Mouse (Mus musculus) forebrain, embryonic 14.5 days (tissue): ENCODE measurements at regions not wholly inside any gene's neighbourhood (a gene's known extent, or its start where the extent isn't known, plus 50 kb on each side); places are given as distances from the start of the nearest gene placed in this dataset.
A peak's percentile ranks its signal among the peaks of the same experiment; 100 is the strongest.

Source experiments
- ATAC-seq: fragments of 200-750 bp; cut with Nextera tagmentation; 2 replicates; pipeline ENCODE4 v1.8.0; 2017; ENCODE audit warnings: mild to moderate bottlenecking, moderate library complexity
- DNase-seq: peaks from one replicate; pipeline ENCODE4 v3.0.0-alpha.2; 2015; ENCODE audit warnings: low spot score
- H3K27ac ChIP-seq: fragments of 300-500 bp; sonication (generic); 2 replicates; pipeline ENCODE4 v1.5.1; 2014; ENCODE audit warnings: low read depth, mild to moderate bottlenecking, control low read depth, low read length, moderate library complexity
- H3K27me3 ChIP-seq: fragments of 300-500 bp; sonication (generic); replicated peaks from 2 replicates; pipeline ENCODE4 v1.6.1; 2014; ENCODE audit warnings: low read length, control low read depth, mixed read lengths; ENCODE audit not compliant: control insufficient read depth, insufficient read depth
- H3K36me3 ChIP-seq: fragments of 300-500 bp; sonication (generic); 2 replicates; pipeline ENCODE4 v1.6.1; 2014; ENCODE audit warnings: low read length, control low read depth; ENCODE audit not compliant: control insufficient read depth, insufficient read depth
- H3K4me1 ChIP-seq: fragments of 300-500 bp; sonication (generic); 2 replicates; pipeline ENCODE4 v1.6.1; 2014; ENCODE audit warnings: antibody characterized with exemption, low read length, control low read depth; ENCODE audit not compliant: control insufficient read depth, insufficient read depth
- H3K4me2 ChIP-seq: fragments of 300-500 bp; sonication (generic); 2 replicates; pipeline ENCODE4 v1.6.1; 2014; ENCODE audit warnings: mild to moderate bottlenecking, control low read depth, low read length
- H3K4me3 ChIP-seq: fragments of 300-500 bp; sonication (generic); 2 replicates; pipeline ENCODE4 v1.5.1; 2014; ENCODE audit warnings: low read depth, low read length, control low read depth
- H3K9ac ChIP-seq: fragments of 300-500 bp; sonication (generic); 2 replicates; pipeline ENCODE4 v1.6.1; 2014; ENCODE audit warnings: mild to moderate bottlenecking, low read length, control low read depth, moderate library complexity
- H3K9me3 ChIP-seq: fragments of 300-500 bp; sonication (generic); replicated peaks from 2 replicates; pipeline ENCODE4 v1.6.1; 2016; ENCODE audit warnings: low read length, control low read depth, mixed read lengths; ENCODE audit not compliant: control insufficient read depth
- WGBS: fragments of 180-500 bp; shearing (Covaris S2); extraction: QIAGEN DNeasy Blood & Tissue Kit; methylation state at CpG from one replicate; pipeline ENCODE4 v1.1.7; 2014; 5-methylcytosine and 5-hydroxymethylcytosine counted together

DNA sequence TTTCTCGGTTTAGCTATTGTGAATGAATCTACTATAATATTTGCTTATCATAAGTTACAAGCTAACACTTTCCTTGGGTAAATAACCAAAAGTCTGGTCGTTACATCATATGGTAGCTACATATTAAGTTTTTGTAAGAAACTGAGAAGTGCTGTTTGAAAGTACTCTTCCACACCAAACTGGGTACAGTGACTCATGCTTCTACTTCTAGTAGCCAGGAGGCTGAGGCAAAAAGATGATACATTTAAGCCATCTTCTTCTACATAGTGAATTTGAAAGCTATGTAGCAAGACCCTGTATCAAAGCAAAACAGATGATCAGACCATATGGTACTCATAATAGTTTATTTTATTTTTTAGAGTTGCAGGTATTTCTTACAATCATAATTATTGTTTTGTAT lies 335.8 kb upstream of the Frg1 start:
- H3K9ac ChIP-seq, result no peak overlapping the region
- no peak overlapping the region for H3K4me3 ChIP-seq
- WGBS, result 88% methylated on average over 2 of the region's 2 CpGs
- no peak overlapping the region for H3K27ac ChIP-seq
- H3K9me3 ChIP-seq, result no peaks in the 10 kb centered on the region
- no peak for ATAC-seq
- H3K27me3 ChIP-seq, result no peaks in the 10 kb centered on the region
- no peaks in the 10 kb centered on the region for H3K4me1 ChIP-seq
- DNase-seq, result no peak
- H3K4me2 ChIP-seq, result no peak overlapping the region
- H3K36me3 ChIP-seq, result no peaks in the 10 kb centered on the region

DNA sequence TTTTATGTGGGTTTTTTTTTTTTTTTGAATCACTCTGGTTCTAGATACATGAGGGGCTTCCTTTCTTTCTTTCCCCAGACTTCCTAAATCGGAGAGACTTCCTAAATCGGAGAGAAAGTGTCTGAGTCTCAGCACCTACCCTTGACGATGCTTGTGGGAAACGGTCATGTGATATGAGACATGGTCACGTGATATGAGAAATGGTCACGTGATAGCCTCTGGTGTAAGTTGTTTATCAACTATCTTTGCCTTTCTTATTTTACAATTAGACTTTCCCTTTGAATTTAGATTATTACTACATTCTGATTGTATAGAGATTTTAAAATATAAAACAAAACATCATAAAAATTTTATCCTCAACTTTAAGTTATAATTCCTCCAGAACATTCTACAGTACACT lies 330.1 kb upstream of the Frg1 start:
- DNase-seq (no peak), ATAC-seq (no peak)
- Histone ChIP-seq H3K36me3 (no peaks in the 10 kb centered on the region), H3K27ac (no peak overlapping the region), H3K4me1 (no peaks in the 10 kb centered on the region; the same call in 1 of the 2 replicates), H3K4me2 (no peak overlapping the region), H3K9me3 (no peaks in the 10 kb centered on the region), H3K9ac (no peak overlapping the region), H3K27me3 (no peaks in the 10 kb centered on the region), H3K4me3 (no peak overlapping the region)
- 91% methylated on average over 6 of the region's 6 CpGs for WGBS

DNA sequence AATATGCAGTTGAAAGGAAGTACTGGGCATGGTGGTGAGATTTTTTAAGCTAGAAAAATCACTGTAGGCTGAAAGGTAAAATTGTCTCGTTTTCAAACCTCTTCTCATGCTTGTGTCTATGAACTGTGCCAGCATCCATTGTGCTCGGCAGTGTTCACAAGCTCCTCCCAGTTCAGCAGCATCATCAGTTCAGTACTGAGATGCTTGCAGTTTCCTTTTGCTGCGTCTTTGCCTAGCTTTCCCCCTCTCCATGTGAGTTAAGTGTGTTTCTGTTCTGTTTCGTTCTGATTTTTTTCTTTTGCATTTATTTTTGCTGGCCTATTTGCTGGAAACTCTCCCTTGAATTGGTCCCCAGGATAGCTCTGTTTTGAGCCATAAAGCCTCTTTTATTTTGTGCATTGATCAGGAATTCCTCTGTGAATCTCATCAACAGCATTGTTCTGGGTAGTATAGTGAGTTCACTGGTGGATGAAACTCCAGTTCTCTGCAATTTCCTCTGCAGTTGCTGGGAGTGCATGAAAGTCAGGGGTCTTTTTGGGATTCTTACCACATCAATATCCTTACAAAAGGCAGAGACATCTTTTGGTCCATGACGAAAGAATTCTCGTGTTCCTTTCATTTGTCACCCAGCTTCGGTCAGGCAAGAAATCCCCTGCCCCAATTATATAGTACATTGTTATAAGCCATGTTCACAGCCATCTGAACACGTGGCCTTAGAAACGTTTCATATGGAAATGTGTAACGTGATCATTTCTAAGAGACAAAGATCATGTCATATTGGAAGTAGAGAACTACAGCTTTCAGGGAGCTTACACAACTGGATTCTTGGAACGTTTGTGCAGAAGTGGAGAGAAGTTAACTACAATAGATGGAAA lies 326.2 kb upstream of the Frg1 start:
- H3K27ac ChIP-seq, result no peak overlapping the region
- no peak overlapping the region for H3K9ac ChIP-seq
- H3K27me3 ChIP-seq, result no peaks in the 10 kb centered on the region
- 0 out of 2 replicates have a peak overlapping the region, but pooled peaks have one; percentile 2 for H3K4me3 ChIP-seq
- peak; percentile 67 for DNase-seq
- peak; percentile 94 for ATAC-seq
- H3K4me1 ChIP-seq, result no peaks in the 10 kb centered on the region; the same call in 1 of the 2 replicates
- no peaks in the 10 kb centered on the region for H3K9me3 ChIP-seq
- WGBS, result 14% methylated on average over 11 of the region's 11 CpGs
- H3K4me2 ChIP-seq, result peak overlapping the region; percentile 36; the same call in 1 of the 2 replicates
- no peaks in the 10 kb centered on the region for H3K36me3 ChIP-seq

DNA sequence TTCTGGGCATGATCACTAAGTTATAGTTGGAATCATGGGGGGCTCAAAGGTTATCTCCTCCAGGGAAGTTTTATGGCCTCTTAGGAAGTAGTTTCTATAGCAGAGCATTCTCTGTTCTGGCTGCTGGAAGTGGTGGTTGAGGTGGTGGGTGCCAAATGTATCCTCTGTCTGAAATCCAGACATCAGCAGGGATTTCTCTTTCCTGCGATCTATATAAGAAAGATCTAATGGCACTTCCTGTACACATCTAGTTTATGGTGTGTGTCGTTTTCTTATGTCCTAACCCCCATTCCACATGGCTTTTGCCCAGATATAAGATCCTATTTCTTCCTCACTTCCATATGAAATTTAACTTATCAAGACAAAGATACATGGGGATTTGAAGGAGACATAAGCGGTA lies 300.1 kb upstream of the Frg1 start:
- Histone ChIP-seq H3K4me1 (no peaks in the 10 kb centered on the region), H3K27me3 (no peaks in the 10 kb centered on the region)
- no peak for DNase-seq

DNA sequence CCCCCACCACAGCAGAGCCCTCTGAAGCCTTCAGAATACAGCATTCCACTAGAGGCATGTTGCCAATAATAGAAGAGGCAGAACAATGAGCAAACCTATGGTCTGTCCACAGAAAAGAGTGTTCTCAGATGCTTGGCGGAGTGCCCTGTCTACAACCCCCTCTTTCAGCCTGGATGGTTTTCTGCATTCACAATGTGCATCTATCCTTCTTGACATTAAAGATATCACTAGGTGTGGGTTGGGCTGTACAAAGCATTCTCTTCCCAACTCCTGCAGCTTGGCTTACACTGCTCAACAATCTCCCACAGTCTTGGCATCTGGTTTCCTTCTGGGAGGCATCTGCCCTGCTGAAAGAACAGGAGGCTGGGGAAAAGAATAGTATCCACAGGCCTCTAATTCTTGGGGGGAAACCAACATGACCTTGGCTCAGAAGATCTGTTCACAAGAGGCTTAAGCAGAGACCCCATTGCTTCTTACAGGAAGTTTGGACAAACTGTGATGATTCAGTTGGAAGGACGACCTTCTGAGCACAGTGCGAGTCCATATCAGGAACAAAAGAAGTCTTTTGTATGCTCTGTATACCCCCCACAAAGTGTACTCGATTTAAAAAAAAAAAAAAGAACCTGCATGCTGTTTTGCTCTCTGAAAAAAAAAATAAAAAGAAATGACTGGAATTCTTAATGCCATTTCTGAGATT lies 296.9 kb upstream of the Frg1 start:
- Histone ChIP-seq H3K36me3 (no peaks in the 10 kb centered on the region), H3K27ac (no peak overlapping the region), H3K9ac (no peak overlapping the region), H3K4me3 (no peak overlapping the region), H3K4me1 (no peaks in the 10 kb centered on the region), H3K9me3 (no peaks in the 10 kb centered on the region), H3K27me3 (no peaks in the 10 kb centered on the region), H3K4me2 (no peak overlapping the region)
- DNase-seq, result peak; percentile 77
- ATAC-seq, result peak; percentile 88
- WGBS, result 22% methylated on average over 4 of the region's 4 CpGs

More for the DNA sequence above, 300.1 kb upstream of the Frg1 start:
- 93% methylated on average over 3 of the region's 3 CpGs for WGBS
- no peak overlapping the region for H3K9ac ChIP-seq
- no peak for ATAC-seq
- H3K27ac ChIP-seq, result no peak overlapping the region
- H3K36me3 ChIP-seq, result no peaks in the 10 kb centered on the region
- H3K4me2 ChIP-seq, result no peak overlapping the region
- no peaks in the 10 kb centered on the region for H3K9me3 ChIP-seq
- H3K4me3 ChIP-seq, result no peak overlapping the region

DNA sequence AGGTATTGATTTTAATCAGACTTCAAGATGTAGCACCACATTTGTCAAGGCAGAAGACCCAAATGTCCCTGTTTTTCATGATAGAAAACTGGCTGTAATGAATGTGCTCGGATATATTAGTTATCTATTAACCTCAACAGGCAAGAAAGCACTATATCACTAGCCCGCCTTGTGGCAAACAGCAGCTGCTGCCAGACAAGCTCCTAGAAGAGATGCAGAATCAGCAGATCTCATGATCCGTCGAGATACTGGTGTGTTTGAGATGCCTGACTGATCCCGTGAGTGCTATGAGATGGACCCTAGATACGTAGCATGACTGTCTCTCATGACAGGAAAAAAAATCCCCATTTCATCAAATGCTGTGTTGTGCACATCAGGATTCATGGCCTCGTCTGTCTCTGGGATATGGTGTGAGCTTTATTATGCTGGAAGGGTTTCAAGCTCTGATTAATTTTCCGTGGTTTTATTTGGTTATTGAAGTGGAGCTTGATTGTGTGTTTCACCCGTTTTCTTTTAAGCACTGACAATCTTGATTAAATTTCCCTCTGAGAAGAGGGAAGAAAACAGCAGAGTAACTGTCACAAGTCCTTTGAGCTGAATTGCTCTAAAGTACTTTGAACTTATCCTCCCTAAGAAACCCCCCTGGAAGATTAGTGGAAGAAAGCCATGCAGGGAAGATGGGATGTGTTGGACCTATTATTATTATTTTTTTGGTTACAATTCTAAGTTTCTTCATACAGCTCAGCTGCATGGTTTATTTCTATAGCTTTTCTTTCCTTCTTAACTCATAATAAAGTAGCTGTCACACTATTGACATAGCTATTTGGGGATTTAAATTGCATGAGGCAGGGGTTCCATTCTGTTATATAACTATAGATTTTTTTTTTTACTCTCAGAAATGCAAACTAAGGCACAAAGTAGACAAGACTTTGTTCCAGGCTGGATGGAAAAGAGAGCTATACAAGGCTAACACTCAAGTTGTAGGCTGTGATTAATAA lies 287.4 kb upstream of the Frg1 start:
- DNase-seq, result peak; percentile 11
- H3K4me1 ChIP-seq, result no peaks in the 10 kb centered on the region
- no peak overlapping the region for H3K27ac ChIP-seq
- no peak overlapping the region for H3K4me3 ChIP-seq
- 44% methylated on average over 9 of the region's 9 CpGs for WGBS
- no peaks in the 10 kb centered on the region for H3K9me3 ChIP-seq
- H3K27me3 ChIP-seq, result no peaks in the 10 kb centered on the region
- no peak for ATAC-seq
- no peaks in the 10 kb centered on the region for H3K36me3 ChIP-seq
- H3K9ac ChIP-seq, result no peak overlapping the region
- H3K4me2 ChIP-seq, result no peak overlapping the region
